Mouse (Mus musculus): Measurements from ENCODE around the gene Nccrp1.

- TF ChIP-seq POLR2A (IDR thresholded peaks at IDR 0.05; ENCODE audit: low read depth, low read length) (no peak), CTCF (IDR thresholded peaks at IDR 0.05; ENCODE audit: extremely low read depth, insufficient read depth, insufficient read length, insufficient replicate concordance) (no peak)
These were observed 25.6 kb upstream of the Nccrp1 start for GRCm38 (mm10) chr7:28572689-28573088.
